Mouse (Mus musculus) neural tube, embryonic 15.5 days (tissue): ENCODE measurements around the gene Cacna2d4. TPM values are rescaled to one million over a fixed set of nuclear protein-coding genes. Genes with fewer than 3 reads are reported as not detected.
"Not testable (repeated sequence)": the region's sequence is repeated elsewhere in the genome, so short reads cannot be mapped to it uniquely, and the experiment has no call there.

Source experiments
- ATAC-seq: fragments of 200-750 bp; cut with Nextera tagmentation; 2 replicates; pipeline ENCODE4 v1.8.0; 2017; ENCODE audit warnings: mild to moderate bottlenecking, moderate TSS enrichment, moderate library complexity; ENCODE audit not compliant: low FRiP score
- H3K27ac ChIP-seq: fragments of 300-500 bp; sonication (generic); replicated peaks from 2 replicates; pipeline ENCODE4 v1.5.1; 2015; ENCODE audit warnings: mild to moderate bottlenecking, inconsistent platforms
- H3K27me3 ChIP-seq: fragments of 300-500 bp; sonication (generic); replicated peaks from 2 replicates; pipeline ENCODE4 v1.6.1; 2015; ENCODE audit warnings: inconsistent platforms
- H3K36me3 ChIP-seq: fragments of 300-500 bp; sonication (generic); 2 replicates; pipeline ENCODE4 v1.6.1; 2015; ENCODE audit warnings: inconsistent platforms
- H3K4me1 ChIP-seq: fragments of 300-500 bp; sonication (generic); 2 replicates; pipeline ENCODE4 v1.6.1; 2015; ENCODE audit warnings: inconsistent platforms
- H3K4me2 ChIP-seq: fragments of 300-500 bp; sonication (generic); 2 replicates; pipeline ENCODE4 v1.6.1; 2015; ENCODE audit warnings: inconsistent platforms, mild to moderate bottlenecking, moderate library complexity
- H3K4me3 ChIP-seq: fragments of 300-500 bp; sonication (generic); replicated peaks from 2 replicates; pipeline ENCODE4 v1.5.1; 2015; ENCODE audit warnings: mild to moderate bottlenecking, inconsistent platforms
- H3K9ac ChIP-seq: fragments of 300-500 bp; sonication (generic); replicated peaks from 2 replicates; pipeline ENCODE4 v1.6.1; 2015; ENCODE audit warnings: mild to moderate bottlenecking, inconsistent platforms
- H3K9me3 ChIP-seq: fragments of 300-500 bp; sonication (generic); replicated peaks from 2 replicates; pipeline ENCODE4 v1.6.1; 2016; ENCODE audit warnings: inconsistent platforms
- whole genome bisulfite sequencing: fragments of 180-500 bp; shearing (Covaris S2); methylation state at CpG from one replicate; pipeline ENCODE4 v1.1.7; 2015; ENCODE audit warnings: mixed read lengths; 5-methylcytosine and 5-hydroxymethylcytosine counted together
- polyA plus RNA-seq: library from polyadenylated mRNA; unstranded; fragments of >200 nt; fragmentation: Nextera tagmentation; extraction: Ambion mirVana; gene quantifications from 2 replicates; pipeline ENCODE4 v1.2.1, GENCODE M21; 2015

The Cacna2d4 gene
- polyA plus RNA-seq, 1 experiment from 2014 or later = 0.40 TPM

DNA sequence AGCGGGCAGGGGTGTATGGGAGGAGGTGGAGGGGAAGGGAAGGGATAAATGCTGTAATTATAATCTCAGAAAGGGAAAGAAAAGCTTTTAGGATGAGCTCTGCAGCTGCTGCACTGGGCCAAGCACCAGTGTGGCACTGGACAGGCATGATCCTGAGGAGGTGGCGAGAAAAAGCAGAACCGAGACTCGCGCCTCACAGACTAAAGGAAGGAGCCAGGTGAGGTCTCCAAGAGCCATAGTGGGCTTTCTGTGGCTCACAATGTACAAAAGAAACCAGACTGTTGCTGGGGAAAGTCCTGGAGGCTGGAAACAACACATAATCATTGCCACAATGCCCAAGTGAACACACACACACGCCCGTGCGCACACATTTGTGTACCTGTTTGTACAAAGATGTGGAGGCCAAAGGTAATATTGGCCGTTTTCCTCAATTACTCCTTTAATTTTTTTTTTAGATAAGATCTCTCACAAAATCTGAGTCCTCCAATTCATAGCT, 114.4 kb downstream of the Cacna2d4 start:
- ATAC-seq = no peak
- Histone ChIP-seq H3K4me3 (no peak overlapping the region), H3K9ac (no peak overlapping the region), H3K27me3 (no peaks in the 10 kb centered on the region), H3K9me3 (no peaks in the 10 kb centered on the region), H3K27ac (no peak overlapping the region), H3K4me2 (no peak overlapping the region), H3K4me1 (peaks cover 3% of the 10 kb centered on the region; the same call in 1 of the 2 replicates), H3K36me3 (peaks cover 22% of the 10 kb centered on the region)
- WGBS = 88% methylated on average over 9 of the region's 9 CpGs

DNA sequence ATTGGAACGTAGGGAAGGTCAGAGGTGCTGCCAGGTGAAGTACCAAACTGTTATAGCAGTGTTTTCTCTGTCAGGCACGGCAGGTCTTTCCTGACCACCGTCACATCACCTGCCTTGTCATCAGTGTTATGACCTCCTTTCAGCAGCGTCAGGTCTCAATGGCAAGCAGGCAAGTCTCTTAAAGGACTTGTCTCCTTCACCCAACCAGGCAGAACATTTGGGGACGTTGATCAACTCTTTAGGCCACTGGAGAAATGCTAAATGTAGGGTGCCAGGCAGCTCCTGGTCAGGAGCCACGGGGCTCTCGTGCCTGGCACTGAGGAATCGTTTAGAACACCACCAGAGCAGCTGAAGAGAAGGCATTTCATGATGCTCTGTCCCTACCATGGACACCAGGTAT, 115.3 kb downstream of the Cacna2d4 start:
- no peak overlapping the region for H3K9ac ChIP-seq
- WGBS = 89% methylated on average over 8 of the region's 8 CpGs
- no peak for ATAC-seq
- H3K4me3 ChIP-seq = no peak overlapping the region
- H3K4me1 ChIP-seq = peaks cover 3% of the 10 kb centered on the region; the same call in 1 of the 2 replicates
- H3K36me3 ChIP-seq = peaks cover 29% of the 10 kb centered on the region
- H3K27ac ChIP-seq = no peak overlapping the region
- no peaks in the 10 kb centered on the region for H3K27me3 ChIP-seq
- no peaks in the 10 kb centered on the region for H3K9me3 ChIP-seq
- no peak overlapping the region for H3K4me2 ChIP-seq

DNA sequence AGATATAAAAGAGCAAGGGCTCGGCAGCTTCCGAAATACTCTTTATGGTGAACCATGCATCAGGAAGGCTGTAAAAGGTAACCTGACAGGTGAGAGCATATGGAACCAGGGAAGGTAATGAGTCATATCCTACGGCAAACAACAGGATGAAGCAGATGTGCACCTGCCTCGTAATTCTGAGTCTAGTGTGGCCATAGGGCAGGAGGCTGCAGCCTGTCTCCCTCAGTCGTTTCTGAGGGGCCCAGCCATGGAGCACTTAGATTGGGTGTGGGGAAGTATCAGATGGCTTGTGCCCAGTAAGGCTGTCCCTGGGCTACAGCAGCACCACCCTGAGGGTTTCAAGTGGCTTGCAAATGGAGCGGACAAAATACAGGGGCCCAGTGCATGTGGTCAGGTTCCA, 116.2 kb downstream of the Cacna2d4 start:
- ATAC-seq = no peak
- WGBS = 89% methylated on average over 6 of the region's 6 CpGs
- peaks cover 3% of the 10 kb centered on the region; the same call in 1 of the 2 replicates for H3K4me1 ChIP-seq
- H3K27ac ChIP-seq = no peak overlapping the region
- H3K4me3 ChIP-seq = no peak overlapping the region
- H3K9ac ChIP-seq = no peak overlapping the region
- H3K36me3 ChIP-seq = peaks cover 35% of the 10 kb centered on the region
- no peak overlapping the region for H3K4me2 ChIP-seq
- no peaks in the 10 kb centered on the region for H3K9me3 ChIP-seq
- no peaks in the 10 kb centered on the region for H3K27me3 ChIP-seq

DNA sequence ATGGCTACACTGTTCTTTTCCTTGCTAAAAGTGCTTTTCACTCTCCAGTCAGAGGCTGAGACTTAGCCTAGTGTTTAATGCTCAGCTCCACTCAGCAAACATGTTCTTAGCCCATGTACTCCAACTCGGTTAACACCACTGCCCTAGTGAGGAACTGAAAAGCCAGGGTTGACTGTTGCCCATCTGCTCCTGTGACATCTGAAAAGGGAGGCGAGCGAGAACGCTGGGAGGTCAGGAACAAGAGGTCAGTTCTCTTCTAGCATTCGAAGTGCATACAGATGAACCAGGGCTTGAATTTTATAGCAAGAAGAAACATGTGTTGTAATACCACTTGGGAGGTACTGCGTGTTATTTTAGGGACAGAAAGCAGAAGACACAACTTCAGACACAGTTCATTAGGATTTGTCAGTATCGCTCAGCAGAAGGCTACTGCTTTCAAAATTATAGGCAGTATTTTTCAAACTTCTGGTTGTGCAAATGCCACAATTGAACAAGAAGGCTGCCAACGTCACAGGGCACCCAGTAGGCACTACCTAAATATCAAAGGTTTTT, 121.8 kb downstream of the Cacna2d4 start:
- Histone ChIP-seq H3K36me3 (peaks cover 66% of the 10 kb centered on the region), H3K4me2 (no peak overlapping the region), H3K9me3 (no peaks in the 10 kb centered on the region), H3K27me3 (no peaks in the 10 kb centered on the region), H3K9ac (no peak overlapping the region), H3K27ac (no peak overlapping the region), H3K4me3 (no peak overlapping the region), H3K4me1 (no peaks in the 10 kb centered on the region)
- ATAC-seq = no peak
- 88% methylated on average over 8 of the region's 8 CpGs for WGBS

DNA sequence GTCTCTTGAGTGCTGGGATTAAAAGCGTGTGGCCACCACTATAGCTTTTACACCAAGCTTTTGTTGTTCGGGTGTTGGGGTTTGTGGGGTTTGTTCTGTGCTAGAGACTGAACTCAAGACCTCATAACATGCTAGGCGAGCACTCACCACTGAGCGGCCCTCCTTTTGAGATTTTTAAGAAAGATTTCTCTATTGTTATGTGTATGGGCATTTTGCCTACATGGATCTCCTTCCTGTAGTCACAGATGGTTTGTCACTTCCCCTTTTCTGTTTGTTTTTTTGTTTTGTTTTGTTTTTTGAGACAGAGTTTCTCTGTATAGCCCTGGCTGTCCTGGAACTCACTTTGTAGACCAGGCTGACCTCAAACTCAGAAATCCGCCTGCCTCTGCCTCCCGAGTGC, 123.9 kb downstream of the Cacna2d4 start:
- not testable (repeated sequence) for H3K4me2 ChIP-seq, H3K9me3 ChIP-seq, ATAC-seq, H3K4me1 ChIP-seq, H3K4me3 ChIP-seq, H3K9ac ChIP-seq, H3K27ac ChIP-seq, H3K27me3 ChIP-seq
- H3K36me3 ChIP-seq = peaks cover 64% of the 10 kb centered on the region
- 94% methylated on average over 6 of the region's 6 CpGs for WGBS

DNA sequence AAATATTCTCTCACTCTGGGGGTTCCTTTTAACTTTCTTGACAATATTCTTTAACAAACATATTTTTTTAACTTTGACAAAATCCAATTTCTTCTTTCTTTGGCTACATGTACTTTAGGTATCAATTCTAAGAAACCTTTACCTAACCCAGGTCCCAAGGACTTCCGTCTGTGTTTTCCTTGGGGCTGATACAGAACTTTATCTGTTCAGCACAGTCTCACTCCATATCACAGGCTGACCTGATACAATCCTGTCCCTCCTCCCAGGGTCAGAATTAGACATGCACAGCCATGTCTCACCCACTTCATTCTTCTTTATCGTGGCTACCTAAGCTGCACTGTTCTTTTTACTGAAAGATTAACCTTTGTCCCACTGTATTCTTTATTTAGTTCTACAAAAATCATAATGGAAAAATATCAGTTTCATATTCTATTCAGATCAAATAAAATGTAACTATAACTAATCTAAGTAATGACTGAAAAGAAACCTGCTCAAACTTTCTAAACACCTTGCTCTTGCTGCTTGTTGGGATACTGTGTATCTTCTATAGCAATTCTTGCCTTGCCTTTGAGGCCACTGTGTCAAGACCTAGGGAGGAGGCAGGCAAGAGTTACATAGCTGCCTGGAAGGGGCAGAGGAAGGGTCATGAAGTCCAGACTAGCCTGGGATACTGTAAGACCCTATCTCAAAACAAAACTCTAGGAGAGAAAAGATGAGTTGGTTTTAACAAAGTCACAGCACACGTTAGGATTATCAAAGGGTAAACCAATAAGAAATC, 124.8 kb downstream of the Cacna2d4 start:
- Histone ChIP-seq H3K9ac (no peak overlapping the region), H3K9me3 (no peaks in the 10 kb centered on the region), H3K36me3 (peaks cover 56% of the 10 kb centered on the region), H3K4me2 (no peak overlapping the region), H3K27me3 (no peaks in the 10 kb centered on the region), H3K4me3 (no peak overlapping the region), H3K27ac (no peak overlapping the region), H3K4me1 (no peaks in the 10 kb centered on the region)
- 93% methylated on average over 3 of the region's 3 CpGs for WGBS
- no peak for ATAC-seq

DNA sequence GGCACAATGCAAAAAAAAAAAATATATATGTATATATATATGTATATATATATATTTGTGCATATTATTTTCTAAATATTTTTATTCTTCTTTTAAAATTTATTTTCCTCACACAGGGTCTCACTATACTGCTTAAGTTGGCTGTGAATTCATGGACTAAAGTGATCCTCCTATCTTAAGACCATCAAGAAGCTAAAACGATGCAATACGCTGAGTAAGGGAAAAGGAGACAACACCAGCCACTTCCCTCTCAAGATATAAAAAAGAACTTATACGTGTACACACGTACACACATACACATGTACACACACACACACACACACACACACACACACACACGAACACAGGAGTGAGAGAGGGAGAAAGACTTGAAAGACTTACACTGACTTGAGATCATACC, 127.3 kb downstream of the Cacna2d4 start:
- Histone ChIP-seq H3K4me2 (no peak overlapping the region), H3K36me3 (peaks cover 38% of the 10 kb centered on the region), H3K9me3 (no peaks in the 10 kb centered on the region), H3K27me3 (no peaks in the 10 kb centered on the region), H3K4me3 (no peak overlapping the region), H3K27ac (no peak overlapping the region), H3K9ac (no peak overlapping the region), H3K4me1 (no peaks in the 10 kb centered on the region)
- 94% methylated on average over 5 of the region's 5 CpGs for WGBS
- no peak for ATAC-seq

DNA sequence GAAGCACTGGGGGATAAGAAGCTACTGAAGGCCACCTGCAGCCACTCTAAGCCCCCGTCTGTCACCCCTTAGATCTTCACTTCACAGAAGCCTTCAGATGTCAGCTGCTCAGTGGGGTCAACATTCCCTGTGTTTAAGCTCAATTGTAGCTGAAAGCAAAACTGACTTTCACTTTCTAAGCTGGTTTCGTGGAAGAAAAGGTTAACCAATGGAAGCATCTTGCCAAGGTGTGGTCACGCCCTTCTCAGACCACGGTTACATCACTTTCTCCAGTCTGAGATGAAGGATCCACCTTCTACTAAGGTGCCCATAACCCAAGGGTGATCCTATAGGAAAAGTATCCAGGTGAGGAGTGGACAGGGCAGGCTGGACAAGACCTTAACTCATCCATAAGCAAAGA, 130.5 kb downstream of the Cacna2d4 start:
- 78% methylated on average over 3 of the region's 4 CpGs for WGBS
- H3K4me3 ChIP-seq, H3K9me3 ChIP-seq, H3K27ac ChIP-seq, H3K4me2 ChIP-seq, ATAC-seq, H3K4me1 ChIP-seq, H3K9ac ChIP-seq, H3K27me3 ChIP-seq: not testable (repeated sequence)
- peaks cover 29% of the 10 kb centered on the region for H3K36me3 ChIP-seq

DNA sequence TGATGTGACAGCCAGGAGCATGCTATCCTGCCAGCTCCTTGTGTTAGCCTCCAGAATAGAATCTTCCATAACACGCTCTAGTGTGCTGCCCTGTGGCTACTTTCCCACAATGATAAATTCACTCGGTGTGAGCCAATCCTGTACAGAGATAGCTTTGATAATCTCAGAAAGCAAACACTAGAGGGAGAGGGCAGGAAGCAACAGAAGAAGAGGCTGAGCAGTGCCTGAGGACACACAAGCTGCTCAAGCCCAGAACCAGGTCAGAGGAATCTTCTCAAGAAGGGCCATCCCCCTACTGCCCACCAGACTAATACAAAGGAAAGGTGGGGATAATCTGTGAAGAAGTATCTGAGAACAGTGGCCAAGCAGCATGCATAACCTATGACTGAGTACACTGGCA, 131.1 kb downstream of the Cacna2d4 start:
- Histone ChIP-seq H3K9me3 (no peaks in the 10 kb centered on the region), H3K4me1 (no peaks in the 10 kb centered on the region), H3K27me3 (no peaks in the 10 kb centered on the region), H3K4me2 (no peak overlapping the region), H3K4me3 (no peak overlapping the region), H3K9ac (no peak overlapping the region), H3K27ac (no peak overlapping the region), H3K36me3 (peaks cover 29% of the 10 kb centered on the region)
- ATAC-seq = no peak
- WGBS = 92% methylated on average over 2 of the region's 2 CpGs

DNA sequence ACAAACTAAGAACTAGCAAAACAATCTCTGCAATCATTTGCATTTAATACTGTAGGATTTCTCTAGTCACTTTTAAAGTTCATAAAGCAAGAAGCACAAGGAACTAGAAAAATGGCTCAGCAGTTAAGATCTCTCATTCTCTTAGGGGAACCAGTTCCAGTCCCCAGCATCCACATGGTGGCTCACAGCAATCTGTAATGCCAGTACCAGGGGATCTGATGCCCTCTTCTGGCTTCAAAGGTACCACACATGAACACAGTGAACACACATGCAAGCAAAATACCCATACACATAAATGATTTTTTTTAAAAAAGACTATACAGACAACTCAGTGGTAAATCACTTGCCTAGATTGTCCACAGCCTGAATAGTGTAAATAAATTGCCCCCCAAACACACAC, 135.3 kb downstream of the Cacna2d4 start:
- no peak for ATAC-seq
- H3K36me3 ChIP-seq = 0 out of 2 replicates have a peak, but pooled peaks cover 7% of the 10 kb centered on the region
- no peaks in the 10 kb centered on the region for H3K27me3 ChIP-seq
- no peaks in the 10 kb centered on the region for H3K4me1 ChIP-seq
- no peak overlapping the region for H3K4me2 ChIP-seq
- no peak overlapping the region for H3K4me3 ChIP-seq
- H3K27ac ChIP-seq = no peak overlapping the region
- H3K9me3 ChIP-seq = no peaks in the 10 kb centered on the region
- H3K9ac ChIP-seq = no peak overlapping the region

DNA sequence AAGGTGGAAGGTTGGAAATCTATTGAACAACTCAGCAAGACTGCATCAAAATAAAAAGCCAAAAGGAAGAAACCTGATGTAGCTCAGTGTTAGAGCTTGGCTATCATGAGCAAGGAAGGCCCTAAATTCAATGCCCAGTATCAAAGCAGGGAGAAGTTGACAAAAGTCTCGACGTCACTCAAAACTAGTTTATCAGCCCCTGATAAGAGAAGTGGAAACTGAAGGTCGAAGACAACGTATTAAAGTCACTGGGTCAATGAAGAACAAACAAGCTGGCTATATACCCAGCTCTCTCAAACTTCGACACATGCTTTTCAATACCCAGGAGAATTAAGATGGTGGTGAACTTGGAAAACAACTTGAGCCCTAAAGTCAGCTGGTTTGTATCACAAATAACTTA, 135.9 kb downstream of the Cacna2d4 start:
- ATAC-seq = no peak
- H3K9me3 ChIP-seq = no peaks in the 10 kb centered on the region
- 94% methylated on average over 5 of the region's 5 CpGs for WGBS
- H3K4me2 ChIP-seq = no peak overlapping the region
- no peak overlapping the region for H3K27ac ChIP-seq
- no peaks in the 10 kb centered on the region for H3K27me3 ChIP-seq
- H3K36me3 ChIP-seq = 0 out of 2 replicates have a peak, but pooled peaks cover 7% of the 10 kb centered on the region
- no peaks in the 10 kb centered on the region for H3K4me1 ChIP-seq
- H3K9ac ChIP-seq = no peak overlapping the region
- H3K4me3 ChIP-seq = no peak overlapping the region

DNA sequence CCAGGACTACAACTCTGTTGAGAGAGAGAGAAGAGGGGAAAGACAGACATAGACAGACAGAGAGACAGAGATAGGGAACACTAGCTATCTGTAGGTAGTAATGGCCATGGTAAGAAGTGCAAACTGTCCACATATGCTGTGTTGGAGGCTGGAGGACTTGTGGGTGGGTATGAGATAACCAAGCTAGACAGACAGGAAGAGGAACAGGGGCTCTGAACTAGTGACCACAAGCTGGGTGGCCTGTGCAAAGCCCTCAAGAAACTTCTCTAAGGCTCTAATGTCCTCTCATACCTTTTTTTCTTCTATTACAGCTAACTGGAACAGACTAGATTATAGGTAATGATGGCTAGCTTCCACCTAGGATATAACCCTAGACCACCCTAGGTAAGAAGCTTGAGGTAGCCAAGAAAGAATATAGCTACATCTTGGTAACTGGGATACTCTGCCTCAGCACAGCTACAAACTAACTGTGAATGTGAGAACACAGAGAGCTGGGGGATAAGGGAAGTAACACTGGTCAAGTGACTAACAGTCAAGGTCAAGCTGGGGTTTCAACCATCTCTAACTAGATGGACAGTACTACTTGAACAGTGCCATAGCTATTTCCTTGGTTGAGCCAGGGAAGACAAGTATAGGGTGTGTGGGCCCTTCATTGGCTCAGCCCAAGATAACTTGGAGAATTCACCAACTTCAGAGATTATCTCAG, 136.8 kb downstream of the Cacna2d4 start:
- Histone ChIP-seq H3K36me3 (0 out of 2 replicates have a peak, but pooled peaks cover 7% of the 10 kb centered on the region), H3K4me3 (no peak overlapping the region), H3K9ac (no peak overlapping the region), H3K4me2 (no peak overlapping the region), H3K27me3 (no peaks in the 10 kb centered on the region), H3K9me3 (no peaks in the 10 kb centered on the region), H3K27ac (no peak overlapping the region), H3K4me1 (no peaks in the 10 kb centered on the region)
- no peak for ATAC-seq
